Comparison of ENCODE assay signal across 13 mouse cellular contexts in the genomic region with DNA sequence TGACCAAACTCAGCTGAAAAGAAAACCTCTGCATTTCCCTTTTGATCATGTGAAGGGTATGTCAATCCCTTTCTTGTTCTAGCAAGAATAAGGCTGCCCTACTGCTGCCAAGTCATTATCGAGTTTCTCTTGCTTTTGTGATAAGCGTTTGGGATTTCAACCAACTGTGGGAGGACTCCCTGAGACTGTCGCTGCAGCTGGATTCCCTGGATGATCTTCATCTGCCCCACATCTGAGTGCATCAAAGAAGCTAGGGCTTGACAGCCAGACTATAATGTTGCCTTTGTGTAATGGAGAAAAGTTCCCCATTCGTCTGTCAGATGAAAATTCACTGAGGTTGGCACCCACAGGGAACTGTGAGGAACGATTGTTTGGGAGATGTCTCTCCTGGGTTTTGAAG.
"Had no signal": no experiment of that assay in that cellular context is flagged by ENCODE, and none has a peak within 500 bp of the region (broad histone marks: within the 10 kb centered on the region; RNA-seq: fewer than 3 reads in every experiment).

No protein-coding gene starts in this region.

- H3K4me3 ChIP-seq: layer of hippocampus, adult 2 months; limb, embryonic 13.5 days; megakaryocyte, embryonic 14.5 days; neural tube, embryonic 12.5 days had no signal

- H3K4me2 ChIP-seq: limb, embryonic 13.5 days; neural tube, embryonic 12.5 days had no signal

- H3K27ac ChIP-seq: layer of hippocampus, adult 2 months; limb, embryonic 13.5 days; liver, embryonic 14.5 days; macrophage; neural tube, embryonic 12.5 days; stomach, postnatal 0 days had no signal

- DNase-seq: kidney, postnatal 10 days; kidney, postnatal 4 days; left cerebral cortex, postnatal 4 days; lung, adult 2 months; lung, postnatal 10 days; thymus, postnatal 4 days had no signal

- H3K9ac ChIP-seq: limb, embryonic 13.5 days; liver, embryonic 14.5 days; neural tube, embryonic 12.5 days had no signal

- H3K27me3 ChIP-seq: limb, embryonic 13.5 days; megakaryocyte, embryonic 14.5 days; neural tube, embryonic 12.5 days had no signal

- H3K36me3 ChIP-seq: limb, embryonic 13.5 days; neural tube, embryonic 12.5 days had no signal

- H3K9me3 ChIP-seq: limb, embryonic 13.5 days; megakaryocyte, embryonic 14.5 days; neural tube, embryonic 12.5 days had no signal

- H3K4me1 ChIP-seq: limb, embryonic 13.5 days; megakaryocyte, embryonic 14.5 days; neural tube, embryonic 12.5 days had no signal
